ENCODE assay signal across 27 mouse cellular contexts in the genomic region with DNA sequence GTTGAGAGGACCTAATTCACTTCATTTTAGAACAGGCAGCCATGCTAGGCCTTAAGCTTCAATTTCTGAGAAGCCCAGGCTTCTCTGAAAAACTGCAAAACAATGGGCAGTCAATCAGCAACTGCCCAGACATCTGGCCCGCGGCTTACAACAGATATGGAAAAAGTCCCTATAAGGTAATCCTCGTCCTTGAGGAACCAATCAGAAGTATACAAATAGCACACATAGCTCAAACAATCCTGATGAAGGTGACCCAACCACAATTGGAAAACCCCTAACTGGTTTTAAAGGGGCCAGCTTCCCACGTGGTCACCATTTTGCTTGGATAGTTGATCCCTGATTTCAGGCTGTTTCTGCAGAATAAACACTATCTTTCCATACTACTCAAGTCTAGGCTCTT.
"Had no signal": no experiment of that assay in that cellular context is flagged by ENCODE, and none has a peak within 500 bp of the region (broad histone marks: within the 10 kb centered on the region; RNA-seq: fewer than 3 reads in every experiment).

No protein-coding gene starts in this region.

- H3K27ac ChIP-seq: gastrocnemius, adult 2 months; heart, adult 2 months; hindbrain, embryonic 10.5 days; hindbrain, embryonic 12.5 days; hindbrain, embryonic 15.5 days; intestine, embryonic 15.5 days; layer of hippocampus, adult 2 months; left cerebral cortex, adult 2 months; limb, embryonic 10.5 days; limb, embryonic 12.5 days; liver, embryonic 13.5 days; liver, embryonic 15.5 days had no signal

- H3K4me3 ChIP-seq: gastrocnemius, adult 2 months; heart, adult 2 months; heart, embryonic 12.5 days; hindbrain, embryonic 10.5 days; hindbrain, embryonic 12.5 days; hindbrain, embryonic 15.5 days; intestine, embryonic 15.5 days; layer of hippocampus, adult 2 months; left cerebral cortex, adult 2 months; limb, embryonic 10.5 days; limb, embryonic 12.5 days; liver, embryonic 13.5 days; liver, embryonic 15.5 days had no signal

- H3K9me3 ChIP-seq: heart, embryonic 12.5 days; hindbrain, embryonic 10.5 days; hindbrain, embryonic 12.5 days; hindbrain, embryonic 15.5 days; intestine, embryonic 15.5 days; limb, embryonic 10.5 days; limb, embryonic 12.5 days; liver, embryonic 13.5 days; liver, embryonic 15.5 days had no signal

- DNase-seq: gastrocnemius, adult 2 months; gastrocnemius, postnatal 10 days; gastrocnemius, postnatal 25 days; heart, adult 2 months; heart, postnatal 10 days; heart, postnatal 4 days; kidney, adult 18-20 months; kidney, adult 8-10 months; kidney, postnatal 10 days; kidney, postnatal 25 days; kidney, postnatal 4 days; liver; liver, embryonic 13.5 days; liver, postnatal 0 days had no signal

- H3K4me1 ChIP-seq: heart, embryonic 12.5 days; hindbrain, embryonic 12.5 days; hindbrain, embryonic 15.5 days; intestine, embryonic 15.5 days; limb, embryonic 10.5 days; liver, embryonic 13.5 days; liver, embryonic 15.5 days had no signal

- ATAC-seq: inflammation-experienced regulatory T-cells, adult 6 months; intestine, embryonic 15.5 days; intestine, postnatal 0 days; liver, postnatal 0 days had no signal

- H3K36me3 ChIP-seq: heart, embryonic 12.5 days; hindbrain, embryonic 10.5 days; hindbrain, embryonic 12.5 days; hindbrain, embryonic 15.5 days; intestine, embryonic 15.5 days; limb, embryonic 10.5 days; limb, embryonic 12.5 days; liver, embryonic 13.5 days; liver, embryonic 15.5 days had no signal

- H3K27me3 ChIP-seq: heart, embryonic 12.5 days; hindbrain, embryonic 12.5 days; hindbrain, embryonic 15.5 days; intestine, embryonic 15.5 days; liver, embryonic 13.5 days; liver, embryonic 15.5 days had no signal

- H3K9ac ChIP-seq: heart, embryonic 12.5 days; hindbrain, embryonic 12.5 days; hindbrain, embryonic 15.5 days; intestine, embryonic 15.5 days; limb, embryonic 12.5 days; liver, embryonic 13.5 days; liver, embryonic 15.5 days; liver, postnatal 0 days had no signal

- H3K4me2 ChIP-seq: heart, embryonic 12.5 days; hindbrain, embryonic 12.5 days; hindbrain, embryonic 15.5 days; intestine, embryonic 15.5 days; limb, embryonic 12.5 days; liver, embryonic 11.5 days; liver, embryonic 13.5 days; liver, embryonic 15.5 days had no signal
